Mouse (Mus musculus) ES-E14 (cell line): Measurements from ENCODE around the gene Pqlc3. TPM values are rescaled to one million over a fixed set of nuclear protein-coding genes. Genes with fewer than 3 reads are reported as not detected.

Source experiments
- DNase-seq: peaks from one replicate; pipeline ENCODE4 v3.0.0-alpha.2; 2013; ENCODE audit warnings: low read depth, low spot score
- H3K27ac ChIP-seq: 2 replicates; pipeline ENCODE4 v1.5.1; 2012; ENCODE audit warnings: low read depth, mild to moderate bottlenecking, low read length, moderate library complexity, mixed read lengths; ENCODE audit not compliant: poor library complexity, insufficient read depth, severe bottlenecking
- H3K36me3 ChIP-seq: 2 replicates; pipeline ENCODE4 v1.6.1; 2012; ENCODE audit warnings: mild to moderate bottlenecking, low read length, moderate library complexity, mixed read lengths; ENCODE audit not compliant: control insufficient read depth, poor library complexity, insufficient read depth, severe bottlenecking
- H3K4me1 ChIP-seq, 2 experiments: fragments of 150-350 bp in 1 of 2; sonication (generic) in 1 of 2; 2 replicates each; pipeline ENCODE4 v1.6.1; 2012; ENCODE audit warnings: low read length in 2 of 2, mild to moderate bottlenecking in 1 of 2, mixed read lengths in 1 of 2; ENCODE audit not compliant: control insufficient read depth in 2 of 2, insufficient read depth in 2 of 2, poor library complexity in 1 of 2
- H3K4me3 ChIP-seq, 2 experiments: fragments of 150-350 bp in 1 of 2; sonication (generic) in 1 of 2; 2 replicates each; pipeline ENCODE4 v1.5.1; 2012; ENCODE audit warnings: low read length in 2 of 2, low read depth in 1 of 2, mild to moderate bottlenecking in 1 of 2, mixed read lengths in 1 of 2; ENCODE audit not compliant: insufficient read depth in 1 of 2, poor library complexity in 1 of 2, severe bottlenecking in 1 of 2
- H3K9ac ChIP-seq: 2 replicates; pipeline ENCODE4 v1.6.1; 2012; ENCODE audit warnings: low read depth, mild to moderate bottlenecking, low read length, mixed read lengths; ENCODE audit not compliant: poor library complexity, insufficient read depth, severe bottlenecking
- H3K9me3 ChIP-seq: fragments of 150-350 bp; sonication (generic); 2 replicates; pipeline ENCODE4 v1.6.1; 2012; ENCODE audit warnings: low read depth, mild to moderate bottlenecking, low read length; ENCODE audit not compliant: control insufficient read depth, insufficient read depth
- CHD2 ChIP-seq: IDR thresholded peaks from 2 replicates; pipeline ENCODE4 v1.6.1; 2014; ENCODE audit warnings: mild to moderate bottlenecking, low read depth, low read length, inconsistent platforms
- HCFC1 ChIP-seq: IDR thresholded peaks from 2 replicates; pipeline ENCODE4 v1.6.1; 2012; ENCODE audit warnings: low read length, inconsistent platforms, borderline replicate concordance; ENCODE audit not compliant: insufficient read depth
- MAFK ChIP-seq: IDR thresholded peaks from 2 replicates; pipeline ENCODE4 v1.6.1; 2014; ENCODE audit warnings: mild to moderate bottlenecking, low read depth, low read length, inconsistent platforms; ENCODE audit not compliant: insufficient read depth
- ZC3H11A ChIP-seq: IDR thresholded peaks from 2 replicates; pipeline ENCODE4 v1.6.1; 2012; ENCODE audit warnings: low read depth, mild to moderate bottlenecking, inconsistent platforms, low read length, borderline replicate concordance
- ZNF384 ChIP-seq: IDR thresholded peaks from 2 replicates; pipeline ENCODE4 v1.6.1; 2012; ENCODE audit warnings: low read depth, low read length, inconsistent platforms
- in situ Hi-C, 2 experiments: fragments of 600-800 bp; cut with MboI; formaldehyde crosslinking; loops; one replicate each; pipeline ENCODE4 v1.15.1; 2025; ENCODE audit warnings: low sequenced_read_pairs in 2 of 2, inconsistent platforms in 1 of 2; ENCODE audit not compliant: unreplicated experiment in 2 of 2
- total RNA-seq: library from RNA; depleted of rRNA; stranded (reverse); fragments of 300-350 nt; gene quantifications from 2 replicates; pipeline ENCODE4 v1.2.3, GENCODE M21; 2012; rRNA removed

Gene Pqlc3
- 15.7 and 17.4 TPM in 2 replicates for total RNA-seq

GRCm38 (mm10) chr12:16999739-17000497 lies at the start of gene Pqlc3:
Gene Pqlc3 (minus strand): TSS chr12:17000408.
- in situ Hi-C loops = loop anchor here in 1 of 2 experiments (25.0 kb wide), 1 partner anchor 288 kb away; no protein-coding TSS in a partner anchor
- H3K9me3 ChIP-seq = no peaks in the 10 kb centered on the region
- H3K9ac ChIP-seq = peak within 1 kb of the TSS; percentile 54
- TF ChIP-seq CHD2 (no peak), ZNF384 (no peak), HCFC1 (no peak), MAFK (no peak), ZC3H11A (no peak)
- no peak within 1 kb of the TSS; the same call in 1 of the 2 replicates for H3K27ac ChIP-seq
- DNase-seq = peak; percentile 77
- H3K4me1 ChIP-seq = peaks cover 5 to 24% of the 10 kb centered on the region in 2 experiments; a peak in 3 of 4 replicates
- peaks cover 6% of the 10 kb centered on the region; the same call in 1 of the 2 replicates for H3K36me3 ChIP-seq
- peak within 1 kb of the TSS; percentile 68 to 69 for H3K4me3 ChIP-seq

- H3K27ac ChIP-seq = no peak overlapping the region
- no peaks in the 10 kb centered on the region for H3K4me1 ChIP-seq
- TF ChIP-seq CHD2 (no peak), ZC3H11A (no peak), MAFK (no peak), HCFC1 (no peak), ZNF384 (no peak)
- no peak overlapping the region for H3K4me3 ChIP-seq
- no peak overlapping the region for H3K9ac ChIP-seq
- in situ Hi-C loops = loop anchor here (10.0 to 25.0 kb wide), 2 partner anchors 95 to 163 kb away; no protein-coding TSS in a partner anchor
- H3K9me3 ChIP-seq = no peaks in the 10 kb centered on the region
- no peaks in the 10 kb centered on the region for H3K36me3 ChIP-seq
- DNase-seq = no peak
Observed at GRCm38 (mm10) chr12:17049796-17050195, 49.6 kb upstream of the Pqlc3 start.

DNA sequence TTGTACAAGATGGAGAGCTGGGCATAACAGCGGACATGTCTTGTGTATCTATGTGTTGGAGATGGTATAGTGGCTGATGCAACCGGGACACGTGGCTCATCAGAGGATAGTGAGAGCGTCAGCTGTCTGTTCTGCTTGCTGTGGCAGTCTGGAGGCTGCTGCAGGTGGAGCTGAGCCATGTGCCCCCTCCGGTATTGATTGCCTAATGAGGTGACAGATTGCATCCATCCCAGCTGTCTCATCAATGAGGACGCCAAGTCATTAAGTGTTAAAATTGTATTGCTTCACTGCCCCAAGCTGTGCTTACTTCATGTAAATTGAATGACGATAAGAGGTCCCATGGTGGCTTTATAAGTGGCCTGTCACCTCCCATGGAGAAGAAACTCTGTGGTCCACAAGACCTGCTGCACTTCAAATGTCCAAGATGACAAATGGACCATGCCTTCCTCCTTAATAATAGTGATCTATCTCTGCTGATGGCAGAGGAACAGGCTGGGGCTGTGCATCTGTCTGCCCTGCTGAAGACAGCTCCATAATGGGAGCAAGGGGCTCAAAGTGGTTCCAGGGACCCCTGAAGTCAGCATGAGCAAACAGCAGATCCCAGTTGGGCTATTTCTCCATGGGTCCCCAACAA lies 48.9 kb upstream of the Pqlc3 start:
- Histone ChIP-seq H3K36me3 (no peaks in the 10 kb centered on the region), H3K27ac (no peak overlapping the region), H3K9me3 (no peaks in the 10 kb centered on the region), H3K9ac (no peak overlapping the region), H3K4me1 (no peaks in the 10 kb centered on the region), H3K4me3 (no peak overlapping the region)
- DNase-seq = no peak
- TF ChIP-seq CHD2 = no peak
- TF ChIP-seq MAFK = no peak
- in situ Hi-C loops = loop anchor here in 1 of 2 experiments (25.0 kb wide), 1 partner anchor 163 kb away; no protein-coding TSS in a partner anchor

DNA sequence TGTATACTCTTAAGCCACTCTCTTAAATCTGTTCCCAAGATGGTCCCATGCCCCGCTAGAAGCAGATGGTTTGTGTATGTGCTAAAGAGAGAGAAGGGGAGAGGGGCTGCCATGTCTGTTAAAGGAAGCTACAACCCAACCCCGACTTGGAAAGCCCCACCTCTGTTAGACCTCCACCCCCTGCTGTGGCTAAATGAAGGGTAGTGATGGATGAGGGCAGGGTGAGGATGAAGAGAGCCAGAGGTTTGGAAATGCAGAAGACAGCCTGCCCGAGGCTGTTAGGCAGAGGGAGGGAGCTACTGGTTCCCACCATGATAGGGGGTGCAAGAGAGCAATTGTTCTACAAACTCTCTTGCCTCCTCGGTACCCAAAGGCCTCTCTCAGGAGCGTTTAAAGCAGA lies 43.1 kb upstream of the Pqlc3 start:
- in situ Hi-C loops = loop anchor here in 1 of 2 experiments (25.0 kb wide), 1 partner anchor 169 kb away; no protein-coding TSS in a partner anchor
- Histone ChIP-seq H3K4me3 (no peak overlapping the region), H3K9me3 (no peaks in the 10 kb centered on the region), H3K4me1 (peaks cover 0 to 8% of the 10 kb centered on the region in 2 experiments; a peak in 2 of 4 replicates), H3K36me3 (no peaks in the 10 kb centered on the region), H3K27ac (no peak overlapping the region), H3K9ac (no peak overlapping the region)
- TF ChIP-seq ZC3H11A (no peak), MAFK (no peak), CHD2 (no peak), HCFC1 (no peak), ZNF384 (no peak)
- DNase-seq = peak; percentile 54
